Mouse (Mus musculus) intestine, embryonic 15.5 days (tissue): ENCODE measurements around the gene Ak1. TPM values are rescaled to one million over a fixed set of nuclear protein-coding genes. Genes with fewer than 3 reads are reported as not detected.

Experiments used
- ATAC-seq: fragments of 200-750 bp; cut with Nextera tagmentation; 2 replicates; pipeline ENCODE4 v1.8.0; 2017; ENCODE audit warnings: moderate TSS enrichment, moderate library complexity
- H3K27ac ChIP-seq: fragments of 300-500 bp; sonication (generic); 2 replicates; pipeline ENCODE4 v1.5.1; 2015; ENCODE audit warnings: mild to moderate bottlenecking, inconsistent platforms
- H3K27me3 ChIP-seq: fragments of 300-500 bp; sonication (generic); replicated peaks from 2 replicates; pipeline ENCODE4 v1.6.1; 2015; ENCODE audit warnings: inconsistent platforms
- H3K36me3 ChIP-seq: fragments of 300-500 bp; sonication (generic); 2 replicates; pipeline ENCODE4 v1.6.1; 2015; ENCODE audit warnings: inconsistent platforms
- H3K4me1 ChIP-seq: fragments of 300-500 bp; sonication (generic); replicated peaks from 2 replicates; pipeline ENCODE4 v1.6.1; 2015; ENCODE audit warnings: inconsistent platforms
- H3K4me2 ChIP-seq: fragments of 300-500 bp; sonication (generic); replicated peaks from 2 replicates; pipeline ENCODE4 v1.6.1; 2015; ENCODE audit warnings: mild to moderate bottlenecking, inconsistent platforms
- H3K4me3 ChIP-seq: fragments of 300-500 bp; sonication (generic); replicated peaks from 2 replicates; pipeline ENCODE4 v1.5.1; 2015; ENCODE audit warnings: inconsistent platforms
- H3K9ac ChIP-seq: fragments of 300-500 bp; sonication (generic); 2 replicates; pipeline ENCODE4 v1.6.1; 2015; ENCODE audit warnings: inconsistent platforms
- H3K9me3 ChIP-seq: fragments of 300-500 bp; sonication (generic); 2 replicates; pipeline ENCODE4 v1.6.1; 2016; ENCODE audit warnings: inconsistent platforms
- WGBS: fragments of 180-500 bp; shearing (Covaris S2); methylation state at CpG from one replicate; pipeline ENCODE4 v1.1.7; 2015; 5-methylcytosine and 5-hydroxymethylcytosine counted together
- polyA plus RNA-seq: library from polyadenylated mRNA; unstranded; fragments of >200 nt; fragmentation: Nextera tagmentation; extraction: Ambion mirVana; gene quantifications from 2 replicates; pipeline ENCODE4 v1.2.1, GENCODE M21; 2015

The Ak1 gene
- polyA plus RNA-seq, 1 experiment from 2014 or later = 19.2 TPM

DNA sequence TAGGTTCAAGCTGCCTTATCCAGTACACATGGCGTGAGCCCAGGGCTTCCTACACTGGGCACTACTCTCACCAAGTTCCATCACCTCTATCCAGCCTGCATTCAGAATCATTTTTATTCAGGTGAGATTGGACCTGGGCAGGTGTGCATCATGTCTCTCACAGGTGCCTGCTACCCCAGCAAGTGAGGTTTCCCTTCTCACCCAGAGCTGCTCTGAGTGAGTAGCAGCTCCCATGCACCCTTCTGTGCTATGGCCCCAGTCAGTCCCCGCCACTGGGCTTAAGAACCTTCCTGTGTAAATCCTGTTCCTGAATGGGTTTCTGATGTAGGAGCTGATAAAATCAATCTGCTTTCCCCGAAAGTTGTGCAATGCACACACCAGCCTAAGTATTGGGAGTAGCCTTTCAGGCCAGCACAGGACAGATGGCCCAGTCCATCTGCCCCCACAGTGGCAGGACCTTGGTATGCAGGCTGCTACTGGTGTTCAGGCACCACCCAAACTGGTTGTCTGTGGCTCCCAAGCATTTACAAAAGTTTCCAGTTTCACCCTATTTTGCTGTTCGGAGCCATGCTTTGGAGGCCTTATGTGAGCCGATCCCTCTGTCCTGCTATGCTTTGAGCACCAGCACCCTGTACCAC is 2.7 kb downstream of the Ak1 start:
- Histone ChIP-seq H3K27ac (peak overlapping the region; percentile 29; the same call in 1 of the 2 replicates), H3K9ac (no peak overlapping the region), H3K4me3 (no peak overlapping the region), H3K4me1 (peaks cover 72% of the 10 kb centered on the region), H3K36me3 (no peaks in the 10 kb centered on the region), H3K9me3 (no peaks in the 10 kb centered on the region), H3K4me2 (no peak overlapping the region), H3K27me3 (no peaks in the 10 kb centered on the region)
- ATAC-seq = no peak
- WGBS = 75% methylated on average over 5 of the region's 5 CpGs

DNA sequence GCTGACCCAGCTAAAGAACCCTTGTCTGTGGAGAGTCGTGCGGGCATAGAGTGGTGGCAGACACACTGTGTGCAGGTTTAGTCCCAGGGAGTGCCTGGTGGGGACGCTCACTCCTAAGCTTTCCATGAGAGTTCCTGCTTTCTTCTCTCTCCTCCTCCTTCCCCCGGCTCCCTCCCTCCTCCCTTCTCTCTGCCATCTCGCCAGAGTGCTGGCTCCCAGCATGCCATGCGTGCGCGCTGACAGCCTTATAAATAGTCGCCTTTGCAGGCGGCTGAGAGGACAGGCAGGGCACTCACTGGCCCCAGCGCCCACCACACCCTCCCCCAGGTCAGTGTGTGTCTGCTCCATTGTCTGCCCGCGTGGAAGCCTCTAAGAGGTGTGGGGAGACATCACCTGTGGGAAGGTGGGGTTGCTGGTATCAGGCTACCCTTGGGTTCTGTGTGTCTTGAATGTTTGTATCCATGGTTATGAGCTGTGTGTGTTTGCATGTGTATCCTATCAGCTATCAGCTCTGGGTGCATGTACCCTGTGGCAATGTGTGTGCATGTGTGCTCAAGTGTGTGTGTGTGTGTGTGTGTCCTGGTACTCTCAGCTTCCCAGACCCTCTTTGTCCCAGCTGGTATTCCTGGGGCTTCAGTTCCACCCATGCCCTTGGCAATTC is 3.8 kb downstream of the Ak1 start:
- peaks cover 64% of the 10 kb centered on the region for H3K4me1 ChIP-seq
- peak overlapping the region; percentile 21; the same call in 1 of the 2 replicates for H3K9ac ChIP-seq
- ATAC-seq = peak; percentile 41
- no peaks in the 10 kb centered on the region for H3K9me3 ChIP-seq
- no peaks in the 10 kb centered on the region for H3K36me3 ChIP-seq
- H3K27ac ChIP-seq = peak overlapping the region; percentile 49
- H3K27me3 ChIP-seq = no peaks in the 10 kb centered on the region
- H3K4me2 ChIP-seq = peak overlapping the region; percentile 60
- 6% methylated on average over 13 of the region's 13 CpGs for WGBS
- 0 out of 2 replicates have a peak overlapping the region, but pooled peaks have one; percentile 13 for H3K4me3 ChIP-seq

GRCm38 (mm10) chr2:32625873-32626694 is 4.5 kb downstream of the Ak1 start:
- Histone ChIP-seq H3K9me3 (no peaks in the 10 kb centered on the region), H3K4me3 (no peak overlapping the region), H3K4me2 (peak overlapping the region; percentile 60), H3K4me1 (peaks cover 57% of the 10 kb centered on the region), H3K27me3 (no peaks in the 10 kb centered on the region), H3K27ac (peak overlapping the region; percentile 49), H3K36me3 (no peaks in the 10 kb centered on the region), H3K9ac (no peak overlapping the region)
- 31% methylated on average over 5 of the region's 5 CpGs for WGBS
- no peak for ATAC-seq

GRCm38 (mm10) chr2:32627266-32628043 is 5.9 kb downstream of the Ak1 start:
- ATAC-seq = 0 out of 2 replicates have a peak, but pooled peaks have one; percentile 7
- H3K9ac ChIP-seq = no peak overlapping the region

GRCm38 (mm10) chr2:32628044-32628550 is 6.5 kb downstream of the Ak1 start:
- no peak overlapping the region for H3K4me2 ChIP-seq
- H3K4me1 ChIP-seq = peaks cover 47% of the 10 kb centered on the region

More at GRCm38 (mm10) chr2:32627266-32628043, 5.9 kb downstream of the Ak1 start:
- Histone ChIP-seq H3K4me2 (no peak overlapping the region), H3K27me3 (no peaks in the 10 kb centered on the region), H3K4me1 (peaks cover 47% of the 10 kb centered on the region), H3K4me3 (no peak overlapping the region), H3K27ac (peak overlapping the region; percentile 41; the same call in 1 of the 2 replicates), H3K9me3 (no peaks in the 10 kb centered on the region), H3K36me3 (no peaks in the 10 kb centered on the region)
- 62% methylated on average over 20 of the region's 20 CpGs for WGBS

GRCm38 (mm10) chr2:32628729-32629128 is 7.2 kb downstream of the Ak1 start:
- WGBS = 50% methylated on average over 5 of the region's 5 CpGs
- H3K27ac ChIP-seq = 0 out of 2 replicates have a peak overlapping the region, but pooled peaks have one; percentile 36

More at GRCm38 (mm10) chr2:32628044-32628550, 6.5 kb downstream of the Ak1 start:
- Histone ChIP-seq H3K27me3 (no peaks in the 10 kb centered on the region), H3K36me3 (no peaks in the 10 kb centered on the region), H3K9ac (no peak overlapping the region), H3K27ac (peak overlapping the region; percentile 41; the same call in 1 of the 2 replicates), H3K9me3 (no peaks in the 10 kb centered on the region), H3K4me3 (no peak overlapping the region)
- 0 out of 2 replicates have a peak, but pooled peaks have one; percentile 11 for ATAC-seq
- WGBS = 56% methylated on average over 4 of the region's 4 CpGs

DNA sequence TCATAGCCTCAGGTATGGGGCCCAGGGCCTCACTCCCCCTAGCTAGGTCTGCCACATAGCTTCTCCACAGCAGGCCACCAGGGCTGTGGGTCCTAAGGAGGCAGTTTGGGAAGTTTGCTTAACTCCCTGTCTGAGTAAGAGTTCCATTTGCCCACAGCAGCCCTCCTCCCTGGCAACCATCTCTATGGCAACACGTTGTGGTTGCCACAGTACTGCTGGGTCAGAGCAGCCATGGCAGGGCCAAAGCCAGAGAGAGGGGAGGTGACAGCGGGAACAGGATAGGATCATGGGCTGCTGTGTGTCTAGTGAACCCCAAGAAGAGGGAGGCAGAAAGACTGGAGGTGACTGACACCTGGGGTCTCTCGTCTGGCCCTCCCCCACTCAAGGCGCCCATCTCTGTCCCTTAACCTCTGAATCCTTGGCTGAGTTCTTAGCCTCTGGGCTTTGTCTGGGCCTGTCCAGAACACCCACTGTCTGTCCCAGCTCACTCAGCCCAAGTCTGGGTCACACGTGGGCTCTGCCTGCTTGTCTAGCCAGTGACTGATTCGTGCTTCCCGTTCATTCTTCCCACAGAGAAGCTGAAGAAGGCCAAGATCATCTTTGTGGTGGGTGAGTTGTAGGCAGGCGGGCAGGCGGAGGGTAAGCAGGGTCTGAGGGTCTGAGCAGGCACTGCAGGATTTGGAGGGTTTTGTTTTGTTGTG is 7.9 kb downstream of the Ak1 start:
- no peak overlapping the region for H3K27ac ChIP-seq
- WGBS = 50% methylated on average over 9 of the region's 9 CpGs
- no peaks in the 10 kb centered on the region for H3K36me3 ChIP-seq
- H3K27me3 ChIP-seq = no peaks in the 10 kb centered on the region
- no peaks in the 10 kb centered on the region for H3K9me3 ChIP-seq
- H3K9ac ChIP-seq = no peak overlapping the region
- H3K4me1 ChIP-seq = peaks cover 46% of the 10 kb centered on the region
- H3K4me2 ChIP-seq = no peak overlapping the region
- no peak for ATAC-seq
- no peak overlapping the region for H3K4me3 ChIP-seq

More at GRCm38 (mm10) chr2:32628729-32629128, 7.2 kb downstream of the Ak1 start:
- Histone ChIP-seq H3K4me3 (no peak overlapping the region), H3K36me3 (no peaks in the 10 kb centered on the region), H3K4me1 (peaks cover 50% of the 10 kb centered on the region), H3K4me2 (no peak overlapping the region), H3K9me3 (no peaks in the 10 kb centered on the region), H3K9ac (no peak overlapping the region), H3K27me3 (no peaks in the 10 kb centered on the region)
- ATAC-seq = no peak

GRCm38 (mm10) chr2:32630036-32630435 is 8.5 kb downstream of the Ak1 start:
- WGBS = 89% methylated on average over 7 of the region's 9 CpGs
- no peak overlapping the region for H3K9ac ChIP-seq
- H3K4me1 ChIP-seq = peaks cover 44% of the 10 kb centered on the region
- no peak overlapping the region for H3K4me3 ChIP-seq
- H3K4me2 ChIP-seq = no peak overlapping the region
- no peaks in the 10 kb centered on the region for H3K27me3 ChIP-seq
- no peak overlapping the region for H3K27ac ChIP-seq
- H3K9me3 ChIP-seq = no peaks in the 10 kb centered on the region
- no peak for ATAC-seq
- H3K36me3 ChIP-seq = no peaks in the 10 kb centered on the region

DNA sequence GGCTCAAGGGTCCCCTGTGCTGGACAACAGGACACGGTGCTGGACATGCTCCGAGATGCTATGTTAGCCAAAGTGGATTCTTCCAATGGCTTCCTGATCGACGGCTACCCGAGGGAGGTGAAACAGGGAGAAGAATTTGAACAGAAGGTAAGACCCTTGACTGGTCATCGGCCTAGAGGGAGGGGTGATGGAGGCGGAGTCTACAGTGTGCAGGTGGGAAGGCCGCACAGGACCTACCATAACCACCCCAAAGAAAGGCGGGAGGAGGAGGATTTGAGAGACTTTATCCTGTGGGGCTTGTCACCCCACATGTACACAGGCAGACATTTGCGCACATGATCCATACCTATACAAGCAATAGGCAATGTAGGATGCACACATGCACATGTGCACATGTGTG is 9.5 kb downstream of the Ak1 start:
- no peaks in the 10 kb centered on the region for H3K9me3 ChIP-seq
- no peak overlapping the region for H3K9ac ChIP-seq
- ATAC-seq = no peak
- H3K4me2 ChIP-seq = no peak overlapping the region
- no peaks in the 10 kb centered on the region for H3K27me3 ChIP-seq
- WGBS = 88% methylated on average over 10 of the region's 10 CpGs
- no peak overlapping the region for H3K27ac ChIP-seq
- no peaks in the 10 kb centered on the region for H3K36me3 ChIP-seq
- H3K4me3 ChIP-seq = no peak overlapping the region
- H3K4me1 ChIP-seq = peaks cover 34% of the 10 kb centered on the region

GRCm38 (mm10) chr2:32631737-32632394 is 10.3 kb downstream of the Ak1 start:
- peak; percentile 48 for ATAC-seq
- Histone ChIP-seq H3K9me3 (no peaks in the 10 kb centered on the region), H3K36me3 (no peaks in the 10 kb centered on the region), H3K9ac (no peak overlapping the region), H3K27ac (no peak overlapping the region), H3K4me3 (no peak overlapping the region), H3K27me3 (no peaks in the 10 kb centered on the region), H3K4me1 (peaks cover 26% of the 10 kb centered on the region), H3K4me2 (no peak overlapping the region)
- WGBS = 55% methylated on average over 7 of the region's 7 CpGs
